Mouse (Mus musculus): ENCODE data around the gene Tnrc6b.
A peak's percentile ranks its signal among the peaks of the same experiment; 100 is the strongest.
"Not testable (repeated sequence)": the region's sequence is repeated elsewhere in the genome, so short reads cannot be mapped to it uniquely, and the experiment has no call there.

The Tnrc6b gene

DNA sequence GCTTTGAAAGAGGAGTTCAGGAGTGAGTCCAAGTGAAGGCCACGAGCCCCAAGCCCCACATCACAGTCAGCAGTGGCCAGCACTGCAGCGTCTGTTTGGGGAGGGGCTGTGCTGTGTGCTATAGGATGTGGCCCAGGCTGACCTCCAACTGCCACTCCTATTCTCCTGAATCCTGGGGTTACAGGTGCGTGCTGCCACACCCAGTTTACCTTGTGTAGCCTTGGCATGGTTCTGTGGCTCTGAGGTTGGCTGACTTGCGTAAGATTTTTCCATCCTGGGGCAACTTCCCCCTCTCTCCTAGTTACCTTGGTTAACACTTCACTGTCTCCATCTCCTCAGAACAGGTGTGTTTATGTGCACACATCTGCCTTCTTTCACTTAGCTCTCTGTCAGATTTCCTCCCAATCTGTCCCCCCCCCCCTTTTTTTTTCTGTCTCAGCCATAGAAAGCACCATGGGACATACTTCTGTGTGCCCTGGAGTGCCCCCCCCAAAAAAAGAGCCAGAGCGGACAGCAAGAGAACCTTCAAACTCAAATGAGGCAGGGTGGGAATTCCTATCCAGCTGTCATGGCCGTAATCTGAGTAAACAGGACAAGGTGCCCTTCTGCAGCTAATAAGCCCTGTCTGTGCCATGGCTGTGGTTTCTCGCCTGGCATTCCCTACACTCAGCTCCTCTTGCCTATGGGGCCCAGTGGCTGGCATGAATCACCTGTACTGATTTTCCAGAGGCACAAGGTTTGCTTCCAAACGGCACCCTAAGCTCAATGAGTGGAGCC is 9.4 kb upstream of the Tnrc6b start:
- no peak for DNase-seq (ENCODE audit: low read depth, low spot score)

DNA sequence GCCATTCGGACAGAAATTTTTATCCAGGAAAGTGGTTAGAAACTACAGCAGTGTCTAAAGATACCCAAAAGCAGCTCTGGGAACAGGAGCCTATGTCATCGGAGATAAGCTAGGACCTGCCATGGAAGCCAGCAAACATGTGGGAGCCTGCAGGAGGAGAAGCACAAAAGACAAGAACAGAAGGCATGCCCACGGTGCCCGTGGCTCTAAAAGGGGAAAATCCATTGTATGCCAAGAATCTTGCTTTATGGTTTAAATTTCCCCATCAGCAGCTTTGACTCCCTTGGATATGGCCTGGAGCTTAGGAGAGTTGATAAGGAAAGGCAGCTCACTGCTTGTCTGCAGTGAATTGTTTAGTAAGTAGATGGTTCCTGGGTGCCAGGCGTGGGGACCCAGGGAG is 8.2 kb upstream of the Tnrc6b start:
- DNase-seq (ENCODE audit: low read depth, low spot score) = no peak

DNA sequence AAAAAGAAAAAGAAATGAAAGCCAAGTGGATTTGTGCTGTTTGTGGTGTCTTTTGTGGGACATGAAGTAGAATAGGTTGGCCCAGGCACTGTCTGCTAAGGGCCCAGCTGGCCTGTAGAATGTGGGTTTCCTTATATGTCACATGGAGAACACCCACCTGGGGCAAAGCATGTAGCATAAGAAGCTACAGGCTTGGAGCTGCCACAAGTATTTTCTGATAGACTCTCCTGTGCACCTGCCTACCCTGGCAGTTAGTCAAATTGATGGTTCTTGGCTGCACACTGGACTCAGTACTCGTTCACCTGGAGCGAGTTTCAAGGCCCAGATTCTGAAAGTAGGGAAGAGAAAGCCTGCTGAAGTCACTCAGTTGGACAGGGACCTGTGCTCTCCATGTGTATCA is 7.6 kb upstream of the Tnrc6b start:
- DNase-seq (ENCODE audit: low read depth, low spot score) = no peak

DNA sequence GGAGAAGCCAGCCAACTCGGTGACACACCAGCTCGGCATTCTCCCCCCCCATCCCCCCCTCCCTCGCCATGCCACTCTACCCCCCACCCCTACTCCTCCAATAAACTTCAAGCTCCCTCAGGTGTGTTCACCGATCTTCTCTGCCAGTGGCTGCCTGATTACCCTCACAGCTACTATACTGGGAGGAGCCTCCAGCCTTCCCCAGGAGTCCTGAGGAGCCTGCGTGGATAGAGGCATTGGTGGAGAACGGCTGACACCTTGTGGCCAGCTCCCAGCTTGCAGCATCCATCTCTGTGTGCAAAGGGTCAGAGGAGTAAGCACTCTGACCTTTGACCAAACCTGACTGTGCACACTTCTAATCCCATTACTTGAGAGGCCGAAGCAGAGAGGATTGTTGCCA is 6.8 kb upstream of the Tnrc6b start:
- DNase-seq (ENCODE audit: low read depth, low spot score) = peak; percentile 85

DNA sequence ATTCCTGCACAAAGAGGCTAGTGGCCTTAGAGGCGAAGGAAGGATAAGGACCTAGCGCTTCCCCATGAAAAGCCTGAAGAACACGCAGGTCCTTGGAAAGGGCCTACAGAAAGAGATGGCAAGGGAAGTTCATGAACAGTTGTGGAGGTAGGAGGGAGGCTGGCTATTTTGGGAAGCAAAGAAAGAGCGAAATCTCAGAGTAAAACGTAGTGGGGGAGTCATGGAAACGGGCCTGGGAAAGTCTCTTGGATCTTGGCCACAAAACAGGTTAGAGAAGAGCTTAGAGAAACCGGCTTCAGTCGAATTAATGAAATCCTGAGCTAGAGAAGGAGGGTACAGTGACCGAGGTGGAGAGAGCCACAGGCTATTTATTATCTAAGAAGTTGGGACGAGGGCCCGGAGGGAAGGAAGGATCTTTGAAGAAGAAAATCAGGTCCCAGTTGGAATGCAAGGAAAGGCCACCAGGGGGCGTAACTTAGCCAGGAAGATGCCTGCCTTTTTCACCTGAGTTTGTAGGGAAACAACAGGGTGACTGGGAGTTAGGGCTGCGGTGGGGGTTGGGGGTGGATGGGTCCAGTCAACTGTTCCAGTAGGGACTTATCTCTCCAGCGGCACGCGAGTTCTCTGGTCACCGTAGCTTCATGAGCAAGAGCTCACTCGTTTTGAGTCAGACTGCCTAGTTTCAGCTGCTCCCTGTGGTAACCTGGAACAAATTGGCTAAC is 5.1 kb upstream of the Tnrc6b start:
- DNase-seq (ENCODE audit: low read depth, low spot score) = peak; percentile 75

DNA sequence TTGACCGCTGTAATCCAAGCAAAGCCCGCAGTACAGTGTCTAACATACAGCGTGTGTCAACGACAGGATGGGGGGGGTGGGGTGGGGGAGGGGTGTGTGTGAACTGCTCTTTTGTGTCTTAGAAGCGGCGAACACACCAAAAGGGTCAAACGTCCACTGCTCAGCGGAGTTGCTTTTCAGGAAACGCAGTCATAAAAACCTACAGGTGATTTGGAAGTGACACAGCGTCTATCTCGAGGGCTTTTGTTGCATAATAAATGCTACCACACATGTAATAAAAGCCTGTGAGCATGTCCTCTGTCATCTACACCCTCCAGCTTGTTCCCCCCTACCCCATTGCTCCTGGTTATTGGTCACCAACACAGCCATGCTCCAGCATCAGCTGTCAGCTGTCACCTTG is 4.5 kb upstream of the Tnrc6b start:
- DNase-seq (ENCODE audit: low read depth, low spot score) = no peak

DNA sequence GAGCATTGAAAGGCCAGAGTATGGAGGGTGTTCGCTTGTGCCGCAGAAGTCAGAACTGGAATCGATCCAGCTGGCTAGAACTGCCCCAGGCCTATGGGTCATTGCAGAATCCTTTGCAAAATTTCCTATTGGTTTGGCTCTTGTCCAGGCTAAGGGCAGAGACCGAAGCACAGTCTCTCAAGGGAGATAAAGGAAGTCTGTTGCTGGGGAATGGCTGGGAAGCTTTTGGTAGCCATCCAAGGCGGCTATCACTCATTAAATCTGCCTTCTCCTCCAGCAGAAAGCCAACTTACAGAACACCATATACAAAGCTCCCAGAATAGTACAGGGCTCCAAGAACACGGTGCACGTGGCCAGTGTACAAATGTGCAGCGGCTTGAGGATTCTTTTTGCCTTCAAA is 4.0 kb upstream of the Tnrc6b start:
- DNase-seq (ENCODE audit: low read depth, low spot score) = no peak

DNA sequence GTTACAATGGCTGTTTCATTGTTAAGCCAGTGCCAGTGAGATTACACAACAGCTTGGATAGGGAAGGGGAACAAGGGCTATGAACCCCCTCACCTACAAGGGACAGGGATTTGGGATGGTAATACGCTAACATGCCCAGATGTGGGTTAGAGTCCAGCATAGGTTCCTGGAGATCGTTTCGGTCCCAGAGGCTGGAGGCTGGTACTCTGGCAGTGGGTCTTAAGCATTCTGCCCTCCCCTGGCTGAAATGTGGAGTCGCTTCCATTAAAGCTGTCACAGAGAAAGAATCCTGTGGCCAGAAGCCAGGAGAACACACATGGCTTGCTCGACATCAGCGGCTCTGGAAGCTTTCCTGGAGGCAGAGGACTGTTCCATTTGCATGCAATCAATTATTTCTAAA is 1.5 kb upstream of the Tnrc6b start:
- no peak for DNase-seq (ENCODE audit: low read depth, low spot score)

DNA sequence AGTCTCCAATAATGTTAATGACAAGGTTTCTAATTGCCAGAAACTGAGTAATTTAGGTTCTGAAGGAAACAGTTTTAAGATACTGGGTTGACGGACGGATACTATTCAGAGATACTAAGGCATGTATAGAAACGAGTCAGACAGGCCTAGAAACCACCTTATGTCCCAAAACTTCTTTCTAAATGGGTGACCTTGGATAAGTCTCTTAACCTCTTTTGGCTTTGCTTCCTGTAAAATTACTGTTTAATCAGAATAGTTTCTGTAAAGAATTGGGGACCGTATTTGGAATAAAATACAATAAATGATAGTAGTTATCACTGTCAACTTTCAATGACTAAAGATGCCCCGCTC is 881 bp upstream of the Tnrc6b start:
- no peak for DNase-seq (ENCODE audit: low read depth, low spot score)

DNA sequence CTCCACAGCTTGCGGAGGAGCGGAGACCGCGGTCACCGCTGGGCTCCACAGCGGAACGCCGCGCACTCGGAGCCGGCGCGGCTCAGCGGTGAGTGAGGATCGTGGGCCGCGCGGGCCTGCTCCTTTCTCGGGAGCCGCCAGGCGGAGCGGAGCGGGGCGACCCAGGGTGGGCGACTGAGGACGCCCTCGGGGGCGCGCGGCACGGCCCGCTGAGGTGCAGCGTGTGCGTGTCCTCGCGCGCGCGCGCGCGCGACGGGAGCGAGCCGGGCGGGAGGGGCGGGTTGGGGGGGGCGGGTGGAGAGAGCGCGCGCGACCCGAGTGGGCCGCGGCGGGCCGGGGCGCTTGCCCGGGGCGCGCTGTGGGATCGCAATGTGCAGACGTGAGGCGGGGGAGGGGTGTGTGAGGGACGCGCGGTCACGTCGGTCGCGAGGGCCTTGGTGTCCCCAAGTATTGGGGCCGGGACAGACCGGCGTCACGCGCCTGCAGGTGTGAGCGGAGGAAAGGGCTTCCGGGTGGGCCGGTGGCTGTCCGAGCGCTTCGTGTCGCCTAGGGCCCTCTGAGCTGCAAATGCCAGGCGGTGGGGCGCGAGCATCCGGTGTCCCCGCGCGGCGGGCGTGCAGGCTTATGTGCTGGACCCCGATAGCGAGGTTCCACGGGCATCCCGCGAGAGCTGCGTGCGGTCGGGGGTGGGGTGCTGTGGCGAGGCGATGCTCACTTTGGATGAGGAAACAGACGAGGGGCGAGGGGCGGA is 463 bp downstream of the Tnrc6b start:
- DNase-seq (ENCODE audit: low read depth, low spot score) = peak; percentile 73

DNA sequence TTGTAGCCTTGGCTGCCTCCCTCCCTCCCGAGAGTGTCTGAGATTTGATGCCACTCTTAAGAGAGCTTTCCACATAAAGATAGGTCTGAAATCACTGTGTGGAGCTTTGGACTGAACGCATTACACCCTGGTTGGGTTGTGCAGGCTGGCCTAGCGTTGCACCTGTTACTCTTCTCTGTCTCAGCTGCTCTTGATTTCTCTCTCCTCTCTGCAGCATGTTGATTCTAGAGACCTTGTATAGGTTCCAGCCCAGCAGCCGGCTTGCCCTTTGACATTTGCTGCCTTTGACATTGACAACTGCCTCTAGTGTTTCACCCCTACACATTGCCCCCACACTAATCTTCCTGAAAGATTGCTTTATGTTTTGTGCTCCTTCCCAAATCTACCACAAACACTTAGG is 3.2 kb downstream of the Tnrc6b start:
- DNase-seq (ENCODE audit: low read depth, low spot score) = no peak

DNA sequence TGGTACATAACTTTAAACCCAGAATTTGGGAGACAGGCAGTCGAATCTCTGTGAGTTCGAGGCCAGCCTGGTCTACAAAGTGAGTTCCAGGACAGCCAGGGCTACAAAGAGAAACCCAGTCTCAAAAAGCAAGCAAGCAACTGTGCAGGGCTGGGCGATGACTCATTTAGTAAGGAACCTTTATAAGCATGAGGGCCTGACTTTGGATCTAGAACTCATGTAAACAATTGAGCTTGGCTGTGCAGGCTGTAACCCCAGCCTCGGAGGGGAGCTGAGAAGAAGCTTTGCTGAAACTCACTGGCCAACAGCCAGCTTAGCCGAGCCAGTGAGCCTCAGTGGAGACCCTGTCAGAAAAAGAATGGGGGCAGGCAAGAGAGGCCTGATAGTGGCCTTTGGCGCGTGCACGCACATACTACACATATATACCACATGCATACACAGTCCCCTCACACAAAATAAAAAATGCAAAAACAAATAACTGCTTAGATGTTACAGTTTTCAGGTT is 5.6 kb downstream of the Tnrc6b start:
- no peak for DNase-seq (ENCODE audit: low read depth, low spot score)

DNA sequence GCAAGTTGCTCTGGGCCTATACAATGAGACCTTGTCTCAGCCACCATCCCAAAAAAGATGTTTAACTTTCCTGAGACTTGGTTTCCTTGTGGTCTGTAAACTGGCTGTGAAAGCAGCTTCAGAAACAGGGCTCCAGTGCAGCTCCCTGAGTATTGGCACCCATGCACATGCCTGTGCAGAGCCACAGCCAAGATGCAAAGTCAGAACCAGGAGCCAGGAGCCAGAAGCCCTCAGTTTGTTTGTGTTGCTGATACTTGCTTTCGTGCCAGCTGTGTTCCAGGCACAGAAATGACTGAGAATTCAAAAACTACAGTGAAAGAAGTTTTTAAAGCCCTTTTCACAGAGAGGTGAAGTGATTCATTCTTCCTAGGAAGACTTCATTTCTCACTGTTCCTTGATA is 6.3 kb downstream of the Tnrc6b start:
- no peak for DNase-seq (ENCODE audit: low read depth, low spot score)

DNA sequence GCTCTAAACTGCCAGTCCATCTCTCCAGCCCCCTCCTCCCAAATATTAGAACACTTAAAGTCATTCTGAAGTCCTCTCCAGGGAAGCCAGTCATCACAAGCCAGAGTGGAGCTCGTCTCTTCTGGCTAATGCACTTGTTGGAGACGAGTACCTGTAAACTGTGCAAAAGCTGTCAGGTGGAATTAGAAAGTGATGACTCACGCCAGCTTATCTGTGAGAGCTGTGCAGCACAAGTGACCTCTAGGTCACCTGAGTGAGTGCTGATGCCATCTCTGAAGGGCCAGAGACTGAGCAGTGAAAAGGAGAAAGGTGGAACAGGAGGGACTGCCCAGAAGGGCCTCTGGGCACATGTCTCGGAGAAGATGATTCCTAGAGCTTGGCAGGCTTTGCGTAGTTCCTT is 9.1 kb downstream of the Tnrc6b start:
- DNase-seq (ENCODE audit: low read depth, low spot score) = no peak

DNA sequence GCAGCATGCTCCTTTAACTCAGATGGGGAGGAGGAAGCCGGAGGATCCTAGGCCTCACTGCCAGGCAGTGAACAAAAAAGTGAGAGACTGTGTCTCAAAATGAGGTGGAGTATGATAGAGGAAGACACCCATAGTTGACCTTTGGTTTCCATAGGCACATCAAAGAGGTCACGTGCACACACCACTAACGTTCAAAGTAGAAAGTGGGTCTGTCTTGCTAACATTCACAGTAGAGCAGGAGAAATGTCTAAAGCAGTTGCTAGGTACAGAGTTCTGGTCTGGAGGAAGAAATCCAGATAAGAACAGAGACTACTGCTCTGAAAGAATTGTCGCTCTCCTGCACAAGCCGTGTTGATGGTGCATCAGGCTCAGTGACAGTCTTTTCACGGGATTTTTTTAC is 10.7 kb downstream of the Tnrc6b start:
- peak; percentile 37 for DNase-seq (ENCODE audit: low read depth, low spot score)

DNA sequence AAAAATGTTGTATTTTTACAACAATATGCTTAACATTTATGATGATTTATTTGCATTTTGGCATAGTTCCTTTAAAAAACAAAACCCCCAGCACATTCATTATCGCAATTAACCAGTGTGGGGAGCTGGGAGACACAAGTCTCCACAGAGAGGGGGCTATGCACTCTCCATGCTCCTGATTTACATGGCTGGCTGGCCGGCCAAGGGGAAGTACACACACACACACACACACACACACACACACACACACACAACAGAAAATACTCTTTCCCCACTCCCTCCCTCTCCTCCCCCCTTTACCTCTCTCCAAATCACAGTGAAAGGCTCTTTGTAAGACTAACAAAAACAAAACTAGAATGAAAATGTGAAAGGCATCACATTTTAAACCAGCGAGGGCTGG is 11.3 kb downstream of the Tnrc6b start:
- DNase-seq (ENCODE audit: low read depth, low spot score) = no peak

DNA sequence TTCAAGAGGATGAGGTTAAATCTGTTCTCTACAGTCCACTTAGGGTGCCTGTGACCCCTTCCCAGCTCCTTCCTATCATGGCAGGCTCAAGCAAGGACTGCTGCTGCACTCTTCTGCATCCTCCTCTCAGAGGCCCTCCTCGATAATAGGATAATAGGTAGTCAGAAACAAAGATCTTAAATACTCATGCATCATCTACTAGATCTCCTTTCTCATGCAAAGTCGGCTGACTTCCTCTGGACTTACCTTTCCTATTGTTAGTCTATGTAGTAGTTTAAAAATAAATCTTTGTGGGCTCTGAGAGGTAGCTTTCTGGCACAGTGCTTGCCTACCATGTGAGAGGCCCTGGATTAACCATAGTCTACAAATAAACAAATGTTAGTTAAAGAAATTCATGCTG is 18.4 kb downstream of the Tnrc6b start:
- no peak for DNase-seq (ENCODE audit: low read depth, low spot score)

DNA sequence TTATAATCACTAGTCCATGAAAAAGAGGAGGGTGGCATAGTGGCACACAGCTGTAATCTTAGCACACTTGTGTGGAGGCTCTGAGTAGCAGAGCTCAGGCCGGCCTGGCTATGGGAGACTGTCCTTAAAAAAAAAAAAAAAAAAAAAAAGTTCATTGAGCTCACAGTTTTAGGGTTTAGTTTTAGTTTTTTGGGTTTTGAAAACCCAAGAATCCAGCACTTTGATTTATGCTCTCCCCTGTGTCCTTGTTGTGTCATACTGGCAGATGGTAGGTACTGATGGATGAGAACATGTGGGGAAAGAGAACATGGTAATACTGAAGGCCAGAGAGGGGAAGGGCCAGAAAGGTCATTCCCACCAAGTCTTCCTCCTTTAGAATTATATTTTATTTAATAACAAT is 19.9 kb downstream of the Tnrc6b start:
- DNase-seq (ENCODE audit: low read depth, low spot score) = no peak

DNA sequence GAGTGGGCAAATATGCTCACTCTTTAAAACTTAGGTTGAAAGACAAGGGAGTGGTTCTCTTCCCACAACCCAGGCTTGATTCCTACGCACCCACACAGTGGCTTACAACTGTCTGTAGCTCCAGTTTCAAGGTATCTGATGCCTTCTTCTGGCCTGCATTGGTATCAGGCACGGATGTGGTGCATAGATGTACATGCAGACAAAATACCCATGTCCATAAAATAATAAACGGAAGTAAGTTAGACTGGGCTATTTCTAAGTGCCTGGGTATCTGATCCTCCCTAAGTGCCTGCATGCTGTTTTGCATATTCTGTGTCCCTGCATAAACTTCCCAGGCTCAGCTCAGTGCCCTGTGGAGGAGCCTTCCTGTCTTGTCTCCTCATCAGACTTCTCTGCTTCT is 20.4 kb downstream of the Tnrc6b start:
- no peak for DNase-seq (ENCODE audit: low read depth, low spot score)

DNA sequence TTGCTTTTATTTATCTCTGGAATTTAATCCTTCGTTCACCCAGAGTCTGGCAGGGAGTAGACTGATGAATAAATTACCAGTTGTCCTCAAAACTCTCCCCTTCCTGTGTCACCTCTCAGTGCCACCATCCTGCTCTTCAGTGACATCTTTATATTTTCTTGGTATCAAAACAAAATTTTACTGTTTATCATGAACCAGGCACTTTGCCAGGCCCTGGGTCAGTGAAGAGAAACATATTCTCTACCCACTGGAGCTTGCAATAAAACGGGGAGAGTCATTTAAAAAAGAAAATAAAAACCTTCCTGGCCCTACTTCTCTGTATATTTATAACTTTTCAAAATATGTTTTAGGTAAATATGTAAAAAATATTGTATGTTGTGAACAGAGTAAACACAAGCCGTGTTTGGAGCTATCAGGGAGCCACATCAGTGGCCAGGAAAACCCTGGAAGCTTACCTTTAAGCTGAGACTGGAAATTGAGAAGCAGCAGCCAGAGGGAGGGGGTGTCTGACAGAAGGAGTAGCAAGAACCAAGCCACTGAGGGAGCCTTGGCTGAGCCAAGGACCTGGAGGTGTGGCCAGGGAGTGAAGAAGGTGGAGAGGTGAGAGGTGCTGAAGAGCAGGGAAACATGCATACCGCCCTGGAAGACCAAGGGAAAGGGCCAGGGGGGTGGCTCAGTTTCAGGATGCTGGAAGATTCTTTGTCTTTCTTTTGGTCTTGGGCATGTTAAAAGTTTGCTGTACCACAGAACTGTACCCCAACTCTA is 21.3 kb downstream of the Tnrc6b start:
- DNase-seq (ENCODE audit: low read depth, low spot score) = no peak

DNA sequence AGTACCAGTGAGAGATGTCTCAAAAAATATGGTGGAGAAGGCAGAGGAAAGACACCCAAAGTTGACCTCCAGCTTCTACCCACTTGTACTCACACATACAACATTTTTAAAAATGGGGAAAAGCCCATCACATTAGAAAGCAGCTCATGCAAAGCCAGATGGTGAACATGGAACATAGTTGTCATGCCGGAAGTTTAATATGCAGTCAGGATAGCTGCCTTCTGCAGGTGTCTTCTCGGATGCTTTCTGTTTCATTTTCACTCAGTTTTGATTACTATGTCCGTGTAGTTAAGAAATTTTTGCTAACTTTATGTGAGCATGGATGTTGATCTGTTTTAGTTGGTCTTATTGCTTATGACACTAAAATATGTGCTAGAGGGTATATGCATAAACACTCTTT is 24.2 kb downstream of the Tnrc6b start:
- peak; percentile 79 for DNase-seq (ENCODE audit: low read depth, low spot score)

DNA sequence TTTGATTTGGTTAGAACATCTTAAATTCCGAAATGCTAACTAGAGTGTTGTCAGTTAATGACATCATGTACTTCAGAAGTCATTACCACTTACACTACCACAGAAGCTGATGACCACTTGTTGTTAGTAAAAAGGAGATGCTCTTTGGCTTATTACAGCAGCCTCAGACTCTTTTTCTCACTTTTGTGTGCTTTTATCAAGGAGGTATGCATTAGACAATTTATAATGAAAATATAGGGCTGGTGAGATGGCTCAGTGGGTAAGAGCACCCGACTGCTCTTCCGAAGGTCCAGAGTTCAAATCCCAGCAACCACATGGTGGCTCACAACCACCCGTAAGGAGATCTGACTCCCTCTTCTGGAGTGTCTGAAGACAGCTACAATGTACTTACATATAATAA is 24.6 kb downstream of the Tnrc6b start:
- DNase-seq (ENCODE audit: low read depth, low spot score) = not testable (repeated sequence)
